Mouse (Mus musculus) left cerebral cortex, postnatal 25 days (tissue): ENCODE measurements around the gene Nfib. TPM values are rescaled to one million over a fixed set of nuclear protein-coding genes. Genes with fewer than 3 reads are reported as not detected.

ENCODE experiments used
- DNase-seq, 2 experiments: peaks; one replicate each; pipeline ENCODE4 v3.0.0; 2022; ENCODE audit warnings: low spot score in 2 of 2, mixed read lengths in 1 of 2
- intact Hi-C: fragments of 180-260 bp; cut with DNase I; formaldehyde crosslinking; loops from one replicate; pipeline ENCODE4 v1.15.1; 2025
- total RNA-seq, 2 experiments: library from RNA; stranded (reverse); gene quantifications; 2 replicates each; pipeline ENCODE4 v1.2.3; 2021

The Nfib gene
- 10 to 100 TPM; 83.6 to 91.1 TPM for total RNA-seq

GRCm38 (mm10) chr4:82704841-82705794 is at the start of gene Nfib:
Gene Nfib (minus strand): TSS chr4:82705750.
- DNase-seq = peak in 1 of 2 experiments; percentile 20
- intact Hi-C loops = no loop called here

GRCm38 (mm10) chr4:82735764-82736163 is 30.2 kb upstream of the Nfib start:
- intact Hi-C loops = no loop called here
- DNase-seq = no peak

- intact Hi-C loops = no loop called here
- DNase-seq = no peak
Measured at GRCm38 (mm10) chr4:82734765-82735481, 29.4 kb upstream of the Nfib start.

GRCm38 (mm10) chr4:82734348-82734747 is 28.8 kb upstream of the Nfib start:
- intact Hi-C loops = no loop called here
- DNase-seq = no peak

GRCm38 (mm10) chr4:82733636-82734035 is 28.1 kb upstream of the Nfib start:
- intact Hi-C loops = no loop called here
- DNase-seq = no peak

GRCm38 (mm10) chr4:82730248-82730887 is 24.8 kb upstream of the Nfib start:
- intact Hi-C loops = no loop called here

GRCm38 (mm10) chr4:82724058-82724457 is 18.5 kb upstream of the Nfib start:
- intact Hi-C loops = no loop called here
- no peak for DNase-seq

More at GRCm38 (mm10) chr4:82730248-82730887, 24.8 kb upstream of the Nfib start:
- DNase-seq = no peak

GRCm38 (mm10) chr4:82723048-82723447 is 17.5 kb upstream of the Nfib start:
- DNase-seq = no peak
- intact Hi-C loops = no loop called here

GRCm38 (mm10) chr4:82715833-82716232 is 10.3 kb upstream of the Nfib start:
- intact Hi-C loops = no loop called here
- no peak for DNase-seq

GRCm38 (mm10) chr4:82711611-82712295 is 6.2 kb upstream of the Nfib start:
- no peak for DNase-seq
- intact Hi-C loops = no loop called here

- intact Hi-C loops = no loop called here
- no peak for DNase-seq
Measured at GRCm38 (mm10) chr4:82709666-82710065, 4.1 kb upstream of the Nfib start.

GRCm38 (mm10) chr4:82706012-82706411 is 462 bp upstream of the Nfib start:
- intact Hi-C loops = no loop called here
- DNase-seq = no peak

- intact Hi-C loops = no loop called here
- no peak for DNase-seq
Measured at GRCm38 (mm10) chr4:82704079-82704830, 1.3 kb downstream of the Nfib start.

- no peak for DNase-seq
- intact Hi-C loops = no loop called here
Measured at GRCm38 (mm10) chr4:82702808-82703207, 2.7 kb downstream of the Nfib start.

- intact Hi-C loops = no loop called here
- DNase-seq = no peak
Measured at GRCm38 (mm10) chr4:82699504-82699903, 6.0 kb downstream of the Nfib start.

- intact Hi-C loops = no loop called here
- no peak for DNase-seq
Measured at GRCm38 (mm10) chr4:82698616-82699015, 6.9 kb downstream of the Nfib start.

GRCm38 (mm10) chr4:82697151-82697550 is 8.4 kb downstream of the Nfib start:
- intact Hi-C loops = no loop called here
- DNase-seq = no peak

- peak in 1 of 2 experiments; percentile 38 for DNase-seq
- intact Hi-C loops = no loop called here
Measured at GRCm38 (mm10) chr4:82695760-82696501, 9.6 kb downstream of the Nfib start.
